Mouse (Mus musculus) C2C12 (cell line): Measurements from ENCODE around the gene Gm49325.

ENCODE experiments used
- CEBPB ChIP-seq: IDR thresholded peaks from one replicate; pipeline ENCODE4 v1.6.1; 2011; ENCODE audit warnings: low read depth, mild to moderate bottlenecking, control low read depth, moderate library complexity
- CTCF ChIP-seq: IDR thresholded peaks from one replicate; pipeline ENCODE4 v1.5.1; 2011; ENCODE audit not compliant: control insufficient read depth, insufficient read depth, insufficient read length
- FOSL1 ChIP-seq: IDR thresholded peaks from one replicate; pipeline ENCODE4 v1.8.0; 2011; ENCODE audit warnings: mild to moderate bottlenecking, low read length; ENCODE audit not compliant: poor library complexity, insufficient read depth, severe bottlenecking
- MAX ChIP-seq: IDR thresholded peaks from one replicate; pipeline ENCODE4 v1.6.1; 2011; ENCODE audit warnings: mild to moderate bottlenecking, control low read depth
- MYOD1 ChIP-seq: IDR thresholded peaks from one replicate; pipeline ENCODE4 v1.6.1; 2011; ENCODE audit warnings: low read depth; ENCODE audit not compliant: control insufficient read depth, insufficient read length
- MYOG ChIP-seq: IDR thresholded peaks from one replicate; pipeline ENCODE4 v1.6.1; 2011; ENCODE audit not compliant: control insufficient read depth, insufficient read length; ENCODE audit errors: extremely low read depth
- USF1 ChIP-seq: IDR thresholded peaks from one replicate; pipeline ENCODE4 v1.6.1; 2011; ENCODE audit warnings: low read depth, mild to moderate bottlenecking, control low read depth, moderate library complexity

DNA sequence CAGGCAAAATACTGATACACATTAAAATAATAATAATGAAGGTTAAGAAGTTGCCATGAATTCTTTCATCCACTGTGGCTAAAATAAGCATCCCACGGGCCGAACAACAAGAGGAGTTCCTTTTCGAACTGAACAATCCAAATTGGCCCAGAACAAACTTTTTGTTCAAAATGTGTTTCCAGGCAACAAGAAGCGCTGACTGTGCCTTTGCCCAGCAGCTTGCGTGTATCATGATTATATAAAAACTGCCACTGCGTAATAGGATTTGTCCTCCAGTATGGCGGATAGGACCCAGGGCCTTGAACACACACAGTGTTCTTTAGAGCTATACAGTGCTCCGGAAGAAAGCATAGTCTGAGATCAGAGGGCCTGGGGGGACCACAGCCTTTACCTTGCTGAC lies 2.6 kb downstream of the Gm49325 start:
- no peak for TF ChIP-seq CTCF
- no peak for TF ChIP-seq USF1
- no peak for TF ChIP-seq MYOG
- TF ChIP-seq MAX: no peak
- no peak for TF ChIP-seq FOSL1
- TF ChIP-seq MYOD1: no peak
- no peak for TF ChIP-seq CEBPB
